Mouse (Mus musculus): ENCODE results near the gene Pou3f4.
"Not testable (repeated sequence)": the region's sequence is repeated elsewhere in the genome, so short reads cannot be mapped to it uniquely, and the experiment has no call there.

The Pou3f4 gene

GRCm38 (mm10) chrX:110814151-110814571, at the start of gene Pou3f4:
TSS of gene Pou3f4 (plus strand) at chrX:110814280.
- DNase-seq, result no peak

- DNase-seq, result no peak
Measured at GRCm38 (mm10) chrX:110765939-110766338, 48.1 kb upstream of the Pou3f4 start.

- not testable (repeated sequence) for DNase-seq
Measured at GRCm38 (mm10) chrX:110774807-110775206, 39.3 kb upstream of the Pou3f4 start.

GRCm38 (mm10) chrX:110802502-110802901, 11.6 kb upstream of the Pou3f4 start:
- DNase-seq, result no peak

- DNase-seq, result no peak
Measured at GRCm38 (mm10) chrX:110810001-110810578, 4.0 kb upstream of the Pou3f4 start.

- no peak for DNase-seq
Measured at GRCm38 (mm10) chrX:110810753-110811506, 3.1 kb upstream of the Pou3f4 start.

- DNase-seq, result no peak
Measured at GRCm38 (mm10) chrX:110812071-110812470, 2.0 kb upstream of the Pou3f4 start.

GRCm38 (mm10) chrX:110813401-110813800, 679 bp upstream of the Pou3f4 start:
- no peak for DNase-seq

- DNase-seq, result no peak
Measured at GRCm38 (mm10) chrX:110814592-110815548, 790 bp downstream of the Pou3f4 start.

GRCm38 (mm10) chrX:110815549-110815930, 1.5 kb downstream of the Pou3f4 start:
- DNase-seq, result no peak

GRCm38 (mm10) chrX:110816609-110817008, 2.5 kb downstream of the Pou3f4 start:
- DNase-seq, result no peak

- DNase-seq, result no peak
Measured at GRCm38 (mm10) chrX:110817211-110817610, 3.1 kb downstream of the Pou3f4 start.

- DNase-seq, result no peak
Measured at GRCm38 (mm10) chrX:110837450-110837849, 23.4 kb downstream of the Pou3f4 start.

- no peak for DNase-seq
Measured at GRCm38 (mm10) chrX:110851300-110851699, 37.2 kb downstream of the Pou3f4 start.

All from lung, adult 18-20 months (tissue).